16 mouse cellular contexts compared by ENCODE assay signal in the genomic region with DNA sequence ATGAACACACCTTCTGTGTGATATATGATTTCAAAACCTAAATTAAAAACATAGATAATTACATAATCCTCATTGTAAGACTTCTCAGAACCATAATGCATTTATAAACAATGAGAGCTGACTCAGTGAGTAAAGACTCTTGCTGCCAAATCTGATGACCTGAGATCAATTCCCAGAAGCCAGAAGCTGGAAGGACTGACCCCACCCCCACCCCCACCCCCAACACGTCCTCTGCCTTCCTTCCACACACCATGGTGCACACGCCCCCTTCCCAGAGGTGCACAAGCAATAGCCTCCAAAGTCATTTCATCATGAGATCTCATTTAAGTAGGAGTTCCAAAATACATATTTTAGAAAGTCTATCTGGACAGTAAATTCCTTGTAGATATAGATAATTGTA. TPM values are rescaled to one million over a fixed set of nuclear protein-coding genes. Genes with fewer than 3 reads are reported as not detected.
"Had no signal": no experiment of that assay in that cellular context is flagged by ENCODE, and none has a peak within 500 bp of the region (broad histone marks: within the 10 kb centered on the region; RNA-seq: fewer than 3 reads in every experiment).

No protein-coding gene starts in this region.

- H3K9me3 ChIP-seq: kidney, embryonic 15.5 days; limb, embryonic 13.5 days; midbrain, embryonic 12.5 days; neural tube, embryonic 13.5 days had no signal

- H3K4me3 ChIP-seq: kidney, embryonic 15.5 days; limb, embryonic 13.5 days; midbrain, embryonic 12.5 days; neural tube, embryonic 13.5 days had no signal

- H3K27me3 ChIP-seq: kidney, embryonic 15.5 days; limb, embryonic 13.5 days; midbrain, embryonic 12.5 days; neural tube, embryonic 13.5 days had no signal

- H3K9ac ChIP-seq: kidney, embryonic 15.5 days; limb, embryonic 13.5 days; liver, embryonic 14.5 days; midbrain, embryonic 12.5 days; neural tube, embryonic 13.5 days had no signal

- DNase-seq: right cerebral cortex, postnatal 14 days; thymus, postnatal 4 days had no signal

- H3K27ac ChIP-seq: kidney, embryonic 15.5 days; liver, embryonic 14.5 days; midbrain, embryonic 12.5 days; neural tube, embryonic 13.5 days had no signal

- H3K4me2 ChIP-seq: kidney, embryonic 15.5 days; limb, embryonic 13.5 days; midbrain, embryonic 12.5 days; neural tube, embryonic 13.5 days had no signal

- ATAC-seq: midbrain, embryonic 16.5 days had no signal

RNA-seq across cellular contexts. Expression of gene Csf3, which starts 19.7 kb away (rescaled TPM):
- total RNA-seq: layer of hippocampus, postnatal 36 days; left cerebral cortex, postnatal 4 days; liver, adult 2 months; megakaryocyte-erythroid progenitor cell, adult 5-6 weeks had no signal
- polyA plus RNA-seq: kidney, adult 2 months; kidney, embryonic 15.5 days; large intestine, adult 2 months; limb, embryonic 13.5 days; liver, embryonic 14.5 days; midbrain, embryonic 12.5 days; midbrain, embryonic 16.5 days; neural tube, embryonic 13.5 days; small intestine, adult 2 months; stomach, embryonic 16.5 days had no signal
